Mouse (Mus musculus) right cerebral cortex, postnatal 4 days (tissue): ENCODE measurements at regions not wholly inside any gene's neighbourhood (a gene's known extent, or its start where the extent isn't known, plus 50 kb on each side); places are given as distances from the start of the nearest gene placed in this dataset.

Experiments used
- DNase-seq: peaks from one replicate; pipeline ENCODE4 v3.0.0-alpha.2; 2022

DNA sequence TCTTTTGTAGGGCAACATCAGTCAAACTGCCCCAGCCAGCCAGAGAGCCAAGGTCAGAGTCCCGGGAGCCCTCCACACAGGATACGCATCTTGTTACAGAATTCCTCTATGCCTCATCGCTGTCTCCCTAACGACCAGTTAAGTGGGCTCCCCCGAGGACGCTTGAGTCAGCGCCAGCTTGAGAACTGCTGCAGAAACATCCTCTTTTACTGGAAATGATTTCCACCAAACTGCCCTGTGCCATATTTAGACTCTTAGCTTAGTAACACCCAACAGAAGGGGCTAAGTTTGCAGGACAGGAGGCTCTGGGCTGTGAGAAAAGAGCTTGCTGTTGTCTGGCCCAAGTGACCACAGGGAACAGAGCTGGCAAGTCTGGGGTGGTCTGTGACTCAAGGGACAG is 357.0 kb downstream of the Setd4 start:
- peak; percentile 49 for DNase-seq

DNA sequence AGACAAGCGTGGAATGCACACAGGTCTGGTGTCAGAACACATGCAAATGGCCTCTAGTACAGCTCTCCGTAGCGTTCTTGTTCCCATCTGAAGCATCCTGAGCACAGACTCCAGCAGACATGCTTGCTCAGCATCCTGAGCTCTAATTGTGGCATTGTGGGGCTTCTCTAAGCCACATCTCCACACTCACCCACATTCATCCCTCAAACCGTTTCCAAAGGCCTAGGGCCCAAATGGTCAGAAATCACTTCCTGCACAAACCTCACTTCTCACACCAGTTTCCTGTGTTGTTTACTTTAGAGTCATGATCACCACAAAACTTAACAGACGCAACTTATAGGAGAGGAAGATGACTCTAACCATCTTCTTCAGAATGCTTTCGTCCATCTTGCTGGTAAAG is 358.1 kb downstream of the Setd4 start:
- DNase-seq = no peak

DNA sequence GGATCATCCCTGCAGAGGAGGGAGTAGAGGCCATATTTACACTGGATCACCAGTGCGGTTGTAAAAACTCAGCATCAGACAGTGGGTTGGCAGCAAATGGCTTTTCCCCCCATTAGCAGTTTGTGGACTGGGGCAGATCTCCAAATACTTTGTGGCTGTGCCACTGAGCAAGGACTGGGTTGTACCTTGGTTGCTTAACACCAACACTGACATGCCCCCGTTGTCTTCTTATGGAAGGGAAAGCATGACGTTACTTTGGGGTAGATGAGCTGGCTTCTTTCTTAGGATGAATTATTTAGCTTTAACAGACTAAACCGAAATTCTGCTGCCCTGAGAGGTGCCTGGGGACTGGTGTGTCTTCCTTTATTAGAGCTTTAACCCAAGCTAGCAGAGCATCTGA is 365.0 kb downstream of the Setd4 start:
- DNase-seq = no peak

DNA sequence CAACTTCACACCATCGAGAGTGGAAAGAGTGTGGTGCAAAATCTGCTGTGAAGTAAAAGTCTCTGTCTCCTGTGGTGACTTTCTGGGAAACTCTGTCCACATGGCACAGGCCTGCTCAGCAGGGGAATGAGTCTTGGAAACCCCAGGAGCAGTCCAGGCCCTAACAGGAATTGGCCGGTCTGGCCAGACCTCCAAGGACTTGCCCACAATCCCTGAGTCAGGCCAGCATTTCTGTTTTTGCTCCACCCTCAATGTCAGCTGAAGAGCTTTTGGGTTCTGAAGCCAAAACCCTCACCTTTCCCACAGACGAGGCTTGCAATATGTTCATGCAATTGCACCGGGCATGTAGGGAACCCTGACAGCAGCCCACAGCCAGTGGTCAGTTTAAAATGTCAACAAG is 365.5 kb downstream of the Setd4 start:
- no peak for DNase-seq

DNA sequence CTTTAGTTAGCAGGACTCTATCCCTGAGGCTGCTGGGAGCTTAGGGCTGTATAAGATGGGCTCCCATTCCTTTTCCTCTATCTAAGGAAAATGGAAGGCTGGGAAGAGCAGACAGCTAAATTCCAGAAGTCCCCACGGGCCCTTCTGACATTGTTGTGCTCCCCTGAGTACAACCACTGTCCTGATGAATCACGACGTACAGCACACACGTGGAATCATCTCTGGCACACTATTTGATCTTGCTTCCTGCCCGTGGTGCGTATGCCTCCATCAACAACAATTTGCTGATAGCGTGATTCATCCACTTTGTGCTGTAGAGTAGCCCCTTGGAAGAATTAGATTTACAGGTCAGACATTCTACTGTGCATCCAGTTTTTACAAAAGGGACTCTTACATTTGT is 378.2 kb downstream of the Setd4 start:
- no peak for DNase-seq

DNA sequence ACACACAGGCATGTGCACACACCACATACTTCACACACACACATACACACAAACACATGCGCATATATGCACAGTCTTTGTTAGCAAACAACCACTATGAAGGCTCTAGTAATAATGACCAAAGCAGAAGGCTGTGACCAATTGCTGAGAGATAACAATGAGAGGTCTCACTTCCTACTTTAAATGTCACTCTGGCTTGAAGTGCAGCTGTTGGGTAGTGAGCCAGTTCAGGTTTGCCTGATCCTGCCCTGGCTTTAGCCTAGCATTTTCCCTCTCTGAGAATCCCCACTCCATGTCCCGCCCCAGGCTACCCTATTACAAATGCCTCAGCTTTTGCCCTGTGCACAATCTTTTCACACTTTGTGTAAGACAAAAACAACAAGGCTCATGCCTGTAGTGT is 378.7 kb downstream of the Setd4 start:
- no peak for DNase-seq

DNA sequence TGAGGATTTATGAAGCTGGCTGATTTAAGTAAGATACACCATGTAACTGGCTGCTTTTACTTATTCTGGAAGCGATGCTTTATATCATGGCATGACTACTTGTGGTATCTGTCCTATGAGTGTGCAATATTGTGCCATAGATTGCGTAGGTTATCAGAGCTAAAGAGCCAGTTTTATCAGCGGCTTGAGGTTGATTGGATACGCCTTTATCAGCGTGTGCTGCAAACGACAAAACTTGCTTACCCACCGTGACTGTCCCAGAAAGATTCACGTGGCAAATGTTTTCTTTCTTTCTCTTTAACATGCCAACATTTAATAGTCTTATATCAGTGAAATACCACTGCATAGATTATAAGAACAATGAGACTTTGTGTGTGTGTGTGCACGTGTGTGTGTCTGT is 384.1 kb downstream of the Setd4 start:
- no peak for DNase-seq

DNA sequence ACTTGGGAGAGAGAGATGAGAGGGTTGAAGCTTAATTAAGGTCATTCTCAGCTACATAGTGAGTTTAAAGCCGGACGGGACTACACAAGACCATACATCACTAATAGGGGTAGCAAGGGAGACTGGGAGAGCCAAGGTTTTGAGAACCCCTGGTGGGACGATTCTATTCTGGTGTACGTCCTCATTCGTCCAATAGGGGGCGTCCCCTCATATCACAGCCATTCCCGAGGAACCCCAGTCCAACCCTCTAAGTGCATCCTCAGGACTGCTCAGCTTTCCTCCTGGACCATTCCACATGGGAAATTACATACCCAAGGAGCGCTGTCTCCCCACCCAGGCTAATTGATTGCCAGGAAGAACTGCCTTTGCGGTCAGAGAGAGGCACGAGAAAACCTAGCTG is 385.5 kb downstream of the Setd4 start:
- DNase-seq = no peak

DNA sequence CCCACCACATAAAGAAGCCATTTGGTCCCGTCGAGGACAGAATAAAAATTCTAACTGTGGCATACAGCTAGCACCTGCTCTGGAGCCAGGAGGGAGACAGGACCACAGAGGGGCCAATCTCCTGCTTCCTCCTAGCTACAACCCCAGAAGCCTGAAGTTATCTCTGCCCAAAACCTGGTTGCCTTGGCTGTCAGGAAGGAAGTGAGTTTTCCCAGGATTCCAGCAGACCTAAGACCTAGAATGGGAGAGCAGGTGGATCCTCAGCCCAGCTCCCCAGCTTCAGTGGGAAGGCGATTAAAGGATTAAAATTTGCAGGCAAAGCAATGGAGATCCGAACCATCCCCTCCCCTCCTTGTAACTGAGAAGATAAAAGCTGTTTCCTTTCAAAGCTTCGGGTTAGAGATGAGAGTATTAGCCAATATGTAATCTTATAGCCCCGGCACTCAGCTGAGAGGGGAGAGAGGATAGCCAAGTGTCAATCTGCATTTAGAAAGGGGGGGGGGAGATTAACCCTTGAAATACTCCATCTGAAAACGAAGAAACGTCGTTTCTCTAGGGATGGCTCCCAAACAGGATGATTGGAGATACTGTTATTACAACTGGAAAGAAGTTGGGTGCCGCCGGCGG is 386.1 kb downstream of the Setd4 start:
- DNase-seq = no peak

DNA sequence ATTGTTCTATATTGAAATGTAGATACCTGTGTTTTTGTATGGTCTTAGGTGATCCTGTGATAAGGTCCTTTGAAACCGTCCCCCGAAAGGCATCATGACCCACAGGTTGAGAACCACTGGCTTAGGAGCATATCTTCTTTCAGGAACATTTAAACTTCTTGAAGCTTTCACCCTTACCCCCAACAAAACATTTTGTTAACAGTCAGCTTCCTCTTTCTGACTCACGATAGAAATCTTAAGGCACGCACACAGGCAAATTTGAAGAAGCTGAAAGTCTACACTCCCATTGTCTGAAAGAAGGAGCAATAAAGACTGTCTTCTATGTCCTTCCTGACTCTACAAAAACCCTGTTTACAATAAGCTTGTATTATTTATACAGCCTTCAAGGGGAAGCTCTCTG is 388.2 kb downstream of the Setd4 start:
- DNase-seq = no peak

DNA sequence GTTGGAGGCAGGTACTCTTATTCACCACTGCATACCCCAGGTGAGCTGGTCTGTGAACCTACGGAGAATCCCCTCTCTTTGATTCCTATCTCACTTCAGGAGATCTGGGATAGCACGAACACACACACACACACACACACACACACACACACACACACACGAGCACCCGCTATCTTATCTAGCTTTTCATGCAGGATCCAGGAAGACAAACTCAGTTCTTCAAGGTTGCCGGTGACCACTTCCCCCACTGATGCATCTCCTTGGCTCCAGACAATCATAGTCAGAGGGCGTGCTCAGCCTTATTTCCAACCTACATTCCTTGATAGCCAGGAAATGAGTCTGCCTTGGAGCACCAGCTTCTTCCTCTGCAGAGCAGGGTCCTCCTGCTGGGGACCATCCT is 387.7 kb upstream of the Runx1 start:
- DNase-seq = no peak

DNA sequence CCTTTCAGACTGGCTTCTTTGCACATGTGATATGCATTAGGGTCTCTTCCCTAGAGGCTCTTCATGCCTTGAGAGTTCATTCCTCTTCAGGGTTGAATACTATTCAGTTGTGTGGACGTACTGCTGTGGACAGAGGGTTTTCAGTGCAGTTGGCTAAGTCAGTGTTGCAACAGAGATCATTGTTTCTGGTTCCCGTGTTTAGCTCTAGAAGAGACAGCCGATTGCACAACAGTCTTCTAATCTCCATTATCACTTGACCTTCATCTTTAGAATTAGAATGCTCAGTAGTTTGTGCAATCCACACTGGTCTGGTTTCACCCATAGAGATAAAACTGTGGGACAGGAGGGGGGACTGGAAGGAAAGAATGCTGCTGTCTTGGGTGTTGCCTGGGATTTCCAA is 381.7 kb upstream of the Runx1 start:
- DNase-seq = no peak

DNA sequence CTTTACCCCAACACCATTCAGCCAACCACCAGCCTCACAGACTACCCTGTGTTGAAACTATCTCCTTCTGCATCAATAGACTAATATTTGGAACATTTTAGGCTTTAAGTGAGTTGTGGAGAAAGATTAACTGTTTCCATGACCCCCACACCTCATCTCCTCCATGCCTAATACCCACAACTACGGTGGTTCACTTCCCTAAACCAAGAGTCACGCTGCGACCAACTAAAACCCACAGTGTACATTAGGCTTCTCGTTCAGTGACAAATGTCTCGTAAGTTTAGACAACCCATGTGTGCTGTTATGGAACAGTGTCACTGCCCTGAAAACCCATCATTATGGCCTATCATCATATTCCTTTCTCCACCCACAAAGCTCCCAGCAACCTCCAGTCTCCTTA is 381.3 kb upstream of the Runx1 start:
- DNase-seq = no peak

DNA sequence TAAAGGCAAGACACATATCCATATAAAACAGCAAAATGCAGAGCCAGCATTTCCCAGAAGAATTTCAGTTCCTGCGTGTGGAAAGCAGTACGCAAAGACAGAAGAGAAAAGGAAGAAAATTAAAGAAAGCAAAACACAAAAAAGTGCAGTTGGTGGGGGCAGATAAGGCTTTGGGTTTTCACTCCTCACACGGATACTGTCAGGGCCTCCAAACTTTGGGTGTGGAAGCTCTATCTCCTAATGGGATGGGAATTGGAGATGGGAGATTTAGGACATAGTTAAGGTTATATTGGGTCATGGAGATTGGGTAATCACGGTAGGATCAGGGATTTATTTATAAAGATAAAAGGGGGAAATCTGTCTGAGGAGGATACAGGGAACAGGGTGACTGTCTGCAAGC is 380.4 kb upstream of the Runx1 start:
- DNase-seq = no peak

DNA sequence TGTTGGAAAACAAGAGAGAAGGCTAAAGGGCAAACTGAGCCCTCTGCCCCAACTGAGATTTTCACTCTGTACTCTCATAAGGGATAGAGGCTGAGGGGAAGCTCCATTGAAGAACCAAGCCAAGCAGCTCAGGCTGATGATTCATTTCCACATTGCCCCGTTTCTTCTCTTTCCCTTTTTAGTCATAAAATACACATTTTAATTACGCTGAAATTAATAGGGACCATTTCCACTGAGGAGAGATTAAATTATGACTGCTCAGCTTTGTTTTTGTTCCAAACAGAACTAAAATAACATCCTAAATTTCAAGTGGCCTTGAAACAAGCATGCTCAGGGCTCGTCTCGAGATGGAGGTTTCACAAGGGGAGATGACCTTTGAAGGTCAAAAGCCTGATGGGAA is 378.7 kb upstream of the Runx1 start:
- no peak for DNase-seq

DNA sequence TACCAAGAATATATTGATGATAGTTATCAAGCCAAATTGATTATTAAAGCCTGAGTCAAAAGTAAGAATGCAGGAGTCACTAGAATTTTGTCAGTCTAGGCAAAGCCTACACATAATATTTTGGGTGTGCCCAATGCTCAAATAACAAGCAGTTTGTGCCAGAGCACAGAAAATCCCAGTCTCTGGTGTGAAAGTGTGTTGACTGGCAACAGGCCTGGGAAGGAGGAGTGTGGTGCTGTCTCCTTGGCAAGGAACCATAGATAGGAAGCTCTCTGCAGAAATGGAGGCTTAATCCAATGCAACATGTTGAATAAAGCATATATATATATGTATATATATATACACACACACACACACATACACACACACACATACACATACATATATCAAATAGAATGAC is 376.6 kb upstream of the Runx1 start:
- no peak for DNase-seq

DNA sequence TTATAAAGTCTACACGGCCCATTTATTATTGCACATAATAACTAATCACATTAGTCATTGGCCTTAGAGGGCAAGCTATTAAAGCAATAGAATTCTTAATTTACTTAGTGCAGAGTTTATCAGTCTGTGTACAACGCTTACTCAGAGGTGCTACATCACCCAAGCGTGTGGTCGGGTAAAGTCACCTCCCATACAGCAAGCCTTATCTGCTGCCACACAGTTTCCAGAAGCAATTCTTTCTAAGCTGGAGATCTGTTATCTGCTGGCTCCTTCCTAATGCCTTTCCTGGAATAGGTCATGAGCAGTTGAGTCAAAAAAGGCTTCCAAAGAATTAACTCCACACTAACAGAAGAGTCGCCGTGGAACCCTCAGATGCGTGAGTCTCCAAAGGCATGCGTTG is 371.4 kb upstream of the Runx1 start:
- no peak for DNase-seq

DNA sequence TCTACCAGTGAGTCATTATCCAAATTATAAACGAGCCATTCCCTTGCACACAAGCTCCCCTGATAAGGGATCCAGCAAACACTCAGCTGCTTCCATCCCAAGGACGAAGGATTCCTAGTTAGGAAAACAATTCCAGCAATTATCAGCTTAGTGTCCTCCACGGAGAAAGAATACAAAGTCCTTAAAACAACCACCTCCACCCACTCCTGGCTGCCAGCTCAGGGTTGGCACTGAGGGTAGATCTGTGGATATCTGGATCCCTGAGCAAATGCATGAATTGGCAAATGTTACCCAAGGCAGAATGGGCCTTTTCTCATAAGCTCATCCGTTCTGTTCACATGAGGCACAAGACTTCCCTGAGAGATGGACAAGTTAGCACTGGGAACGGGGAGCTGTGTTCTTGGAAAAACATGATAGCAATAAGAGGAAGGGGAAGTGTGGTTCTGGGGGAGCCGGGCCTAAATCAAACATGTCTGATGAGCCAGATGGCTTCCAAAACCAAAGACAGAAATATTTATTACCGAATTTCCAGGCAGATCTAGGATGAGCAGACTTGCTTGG is 368.1 kb upstream of the Runx1 start:
- DNase-seq = no peak

DNA sequence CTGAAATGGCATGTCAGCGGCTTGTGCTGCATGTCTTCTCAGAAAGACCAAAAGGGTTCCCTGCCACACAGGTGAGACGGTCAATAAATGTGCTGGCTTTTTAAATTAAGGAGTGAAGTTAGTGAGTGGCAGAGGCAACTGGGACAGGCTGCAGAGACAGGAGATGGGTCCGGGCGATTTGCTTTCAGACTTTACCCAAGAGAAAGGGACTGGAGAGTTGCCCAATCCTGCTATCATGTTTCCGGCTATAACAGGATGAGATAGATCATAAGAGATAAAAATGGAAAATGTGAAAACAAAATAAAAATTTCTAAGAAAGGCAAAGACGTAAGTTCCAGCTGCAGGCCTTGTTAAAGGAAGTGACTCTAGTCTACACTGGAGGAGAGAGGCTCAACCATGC is 367.3 kb upstream of the Runx1 start:
- DNase-seq = no peak

DNA sequence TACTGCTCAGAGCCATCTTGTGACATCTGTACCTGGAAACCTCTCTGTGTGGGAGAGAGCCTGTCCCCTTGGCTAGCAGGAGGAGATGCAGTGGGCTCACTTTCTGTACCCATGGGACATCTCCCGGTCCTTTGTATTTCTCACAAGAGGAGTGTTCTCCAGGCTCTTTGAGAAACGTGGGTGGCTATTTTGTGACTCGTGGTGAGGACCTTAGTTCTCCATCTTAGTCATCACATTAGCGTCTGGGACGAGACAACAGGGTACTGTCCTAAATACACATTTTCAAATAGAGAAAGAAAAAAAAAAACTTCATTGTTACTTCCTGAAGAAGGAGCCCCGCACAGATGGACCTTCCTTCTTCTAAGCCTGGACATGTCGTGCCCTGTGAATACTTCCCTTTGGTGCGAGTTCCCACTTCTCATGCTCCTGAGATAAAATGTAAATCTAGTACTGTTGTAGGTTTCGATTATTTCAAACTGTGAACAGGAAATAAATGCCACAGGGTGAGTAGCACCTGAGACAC is 366.8 kb upstream of the Runx1 start:
- DNase-seq = no peak

DNA sequence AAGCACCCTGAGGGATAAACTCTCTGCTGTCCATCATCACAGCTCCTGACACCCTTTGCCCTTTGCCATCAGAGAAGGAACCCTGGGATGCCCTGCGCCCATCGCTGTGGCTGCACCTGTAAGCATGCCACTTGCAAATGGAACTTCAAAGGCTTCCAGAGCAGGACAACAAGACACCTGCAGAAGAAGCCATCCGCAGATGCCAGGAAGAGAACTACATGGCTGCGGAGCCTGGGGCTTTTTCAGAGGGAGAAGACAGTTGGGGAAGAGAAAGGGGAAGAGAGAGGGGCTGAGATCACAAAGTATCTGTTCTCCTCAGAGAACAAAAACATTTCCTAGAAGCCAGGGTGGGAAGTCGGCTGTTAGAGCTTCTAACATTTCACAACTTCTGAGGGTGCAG is 365.2 kb upstream of the Runx1 start:
- DNase-seq = no peak

DNA sequence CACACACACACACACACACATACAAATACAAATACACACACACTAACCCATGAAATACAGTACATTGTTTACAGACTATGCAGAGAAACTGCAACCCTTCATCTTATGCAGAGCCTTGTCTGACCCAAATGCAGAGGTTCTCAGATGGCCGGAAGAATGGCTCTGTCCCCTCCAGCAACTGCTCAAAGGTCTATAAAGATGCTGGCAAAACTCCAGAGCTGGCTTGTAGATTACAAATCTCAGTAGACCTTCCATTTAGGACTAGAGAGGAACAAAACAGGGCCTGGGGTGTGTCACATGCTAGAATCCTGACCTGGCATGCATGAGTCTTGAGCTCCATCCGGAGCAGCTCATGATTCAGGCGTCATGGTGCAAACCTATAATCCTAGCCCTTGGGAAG is 364.4 kb upstream of the Runx1 start:
- no peak for DNase-seq

DNA sequence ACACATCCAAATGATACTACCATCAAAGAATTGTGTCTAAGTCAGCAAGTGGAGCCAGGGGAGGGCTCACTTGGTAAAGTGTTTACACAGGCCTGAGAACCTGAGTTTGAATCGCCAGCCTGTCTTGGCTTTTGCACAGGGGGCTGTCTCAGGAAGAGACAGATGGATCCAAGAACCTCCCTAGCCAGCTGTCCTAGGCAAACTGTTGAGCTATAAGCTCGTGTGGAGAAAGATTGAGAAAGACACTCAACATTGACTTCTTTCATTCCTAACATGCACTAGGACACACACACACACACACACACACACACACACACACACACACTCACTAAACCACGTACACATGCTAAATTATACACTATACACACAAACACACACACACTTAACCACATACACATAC is 363.9 kb upstream of the Runx1 start:
- DNase-seq = no peak

DNA sequence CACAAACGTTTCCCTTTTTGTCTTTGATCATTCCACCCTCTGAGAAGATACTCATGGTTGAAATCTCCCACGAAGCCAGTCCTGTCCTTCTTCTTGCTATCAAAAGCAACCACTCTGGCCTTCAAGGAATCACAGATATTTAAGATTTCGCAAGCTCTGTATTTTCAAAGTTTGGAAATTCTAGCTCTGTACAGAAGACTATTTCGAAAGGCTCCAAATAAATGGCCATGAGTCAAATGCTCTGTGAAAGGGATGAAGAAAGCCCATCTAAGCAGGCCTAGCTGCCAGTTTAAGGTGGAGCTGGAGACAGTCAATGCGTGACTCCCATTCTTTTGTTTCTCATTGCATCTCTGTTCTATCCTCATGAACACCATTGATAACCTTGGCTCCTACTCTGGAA is 363.5 kb upstream of the Runx1 start:
- DNase-seq = no peak

DNA sequence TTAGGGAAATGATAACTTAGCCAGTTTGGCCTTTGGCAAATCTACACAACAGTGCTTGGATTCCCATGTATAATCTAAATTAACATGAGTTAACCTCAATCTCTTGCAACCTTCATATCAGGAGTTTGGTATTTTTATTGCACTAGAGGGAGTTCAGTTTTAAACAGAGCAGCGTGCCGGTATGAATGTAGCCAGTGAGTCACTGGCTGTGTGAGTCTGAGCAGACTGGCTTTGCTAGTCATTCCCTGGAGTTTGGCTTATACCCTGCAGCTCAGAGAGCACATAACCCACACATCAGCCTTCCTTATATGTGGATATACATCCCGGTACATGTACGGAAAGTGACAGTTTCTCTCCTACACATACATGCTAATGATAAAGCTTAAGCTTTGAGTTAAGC is 360.6 kb upstream of the Runx1 start:
- DNase-seq = no peak
